Mouse (Mus musculus) lung, adult 2 months (tissue): ENCODE results near the gene Vav3.

ENCODE experiments used
- CTCF ChIP-seq: fragments of 200-500 bp; IDR thresholded peaks from 2 replicates; pipeline ENCODE4 v1.5.1; 2011; ENCODE audit warnings: mild to moderate bottlenecking, low read length, control low read depth; ENCODE audit not compliant: insufficient read depth
- POLR2A ChIP-seq: fragments of 200-500 bp; IDR thresholded peaks from 2 replicates; pipeline ENCODE4 v1.6.1; 2011; ENCODE audit warnings: low read depth, mild to moderate bottlenecking, control low read depth, low read length, borderline replicate concordance; ENCODE audit errors: extremely low read depth

DNA sequence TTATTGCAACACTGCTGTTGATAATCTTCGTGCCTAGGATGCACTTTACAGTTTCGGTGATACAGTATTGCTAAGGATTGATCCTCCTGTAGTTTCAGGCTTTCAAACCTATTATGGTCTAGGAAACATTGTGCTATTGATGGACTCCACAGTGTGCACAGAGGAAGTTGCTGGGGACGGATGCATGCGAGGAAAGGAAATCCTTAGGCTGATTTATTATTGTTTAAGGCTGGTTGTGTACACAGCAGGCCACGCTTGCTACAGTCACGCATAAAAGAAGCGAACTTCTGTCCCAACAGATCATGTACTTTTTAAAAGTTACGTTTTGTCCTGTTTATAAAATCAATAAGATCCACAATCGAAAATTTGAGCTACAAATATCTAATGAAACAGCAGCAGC is 1.2 kb upstream of the Vav3 start:
- TF ChIP-seq CTCF (no peak), POLR2A (no peak)
